Mouse (Mus musculus): ENCODE measurements around the gene A930004D18Rik.

The A930004D18Rik gene

DNA sequence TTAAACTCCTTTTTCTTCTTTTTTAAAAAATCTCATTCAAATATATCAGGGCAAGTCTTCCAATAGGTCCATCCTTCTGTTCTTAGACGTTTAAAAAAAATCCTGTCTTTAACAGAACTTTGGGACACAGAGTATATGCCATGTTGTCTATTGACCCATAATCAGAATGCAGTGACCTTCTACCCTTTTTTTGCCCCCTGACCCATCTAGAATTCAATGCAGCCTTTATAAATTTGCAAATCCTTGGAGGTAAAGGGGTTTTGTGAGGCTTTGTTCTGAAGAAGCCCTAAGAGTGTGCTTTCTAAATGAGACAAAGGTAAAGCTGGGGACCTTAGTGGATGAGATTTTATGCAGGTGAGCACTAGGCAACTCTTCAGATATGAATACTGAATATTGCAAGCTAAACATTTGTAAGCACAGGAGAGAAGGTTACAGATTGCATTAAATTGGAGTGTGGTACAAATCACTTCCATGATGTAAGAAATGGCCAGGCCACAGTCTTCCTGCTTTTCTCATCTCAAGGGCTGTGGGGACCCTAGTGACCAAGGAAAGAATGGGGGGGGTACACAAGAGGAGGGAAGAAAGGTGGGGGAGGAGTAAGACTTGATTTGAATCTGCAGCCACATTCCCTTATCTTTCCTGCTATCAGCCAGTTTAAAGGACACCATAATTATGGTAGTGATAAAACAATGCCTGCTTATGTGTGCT is 15.9 kb upstream of the A930004D18Rik start:
- no peak for DNase-seq (ENCODE audit: low read depth, low spot score)

DNA sequence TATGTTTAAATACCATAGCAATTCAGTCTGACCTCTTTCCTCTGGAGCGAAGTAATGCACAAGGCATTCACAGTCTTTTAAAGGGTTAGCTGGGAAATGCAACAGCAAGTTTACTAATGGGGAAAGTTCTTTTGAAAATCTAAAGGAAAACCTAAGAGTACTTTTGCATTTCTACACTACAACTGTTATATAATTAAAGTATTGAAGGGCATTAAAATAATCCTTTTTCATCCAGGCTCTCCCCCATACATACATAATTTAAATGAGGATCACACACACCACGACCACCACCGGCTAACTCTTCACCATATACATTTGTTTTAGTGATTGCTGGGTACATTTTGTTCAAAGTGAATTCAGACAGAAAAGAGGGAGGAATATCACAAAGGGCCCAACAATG is 15.0 kb upstream of the A930004D18Rik start:
- no peak for DNase-seq (ENCODE audit: low read depth, low spot score)

DNA sequence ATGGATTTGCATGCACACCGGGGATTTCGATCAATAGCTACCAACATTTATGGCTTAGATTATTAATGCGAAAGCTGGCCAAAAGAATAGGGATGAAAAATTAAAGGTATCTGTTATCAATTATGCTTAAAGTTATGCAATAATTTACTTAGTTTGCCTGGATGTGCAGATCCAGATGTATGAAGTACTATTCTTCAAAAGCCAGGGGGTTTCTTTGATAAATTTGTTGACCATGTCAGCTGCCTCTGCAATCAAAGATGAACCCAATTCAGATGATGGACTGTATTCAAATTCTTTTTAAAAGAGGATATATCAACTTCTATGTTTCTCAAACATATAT is 14.3 kb upstream of the A930004D18Rik start:
- DNase-seq (ENCODE audit: low read depth, low spot score), result no peak

DNA sequence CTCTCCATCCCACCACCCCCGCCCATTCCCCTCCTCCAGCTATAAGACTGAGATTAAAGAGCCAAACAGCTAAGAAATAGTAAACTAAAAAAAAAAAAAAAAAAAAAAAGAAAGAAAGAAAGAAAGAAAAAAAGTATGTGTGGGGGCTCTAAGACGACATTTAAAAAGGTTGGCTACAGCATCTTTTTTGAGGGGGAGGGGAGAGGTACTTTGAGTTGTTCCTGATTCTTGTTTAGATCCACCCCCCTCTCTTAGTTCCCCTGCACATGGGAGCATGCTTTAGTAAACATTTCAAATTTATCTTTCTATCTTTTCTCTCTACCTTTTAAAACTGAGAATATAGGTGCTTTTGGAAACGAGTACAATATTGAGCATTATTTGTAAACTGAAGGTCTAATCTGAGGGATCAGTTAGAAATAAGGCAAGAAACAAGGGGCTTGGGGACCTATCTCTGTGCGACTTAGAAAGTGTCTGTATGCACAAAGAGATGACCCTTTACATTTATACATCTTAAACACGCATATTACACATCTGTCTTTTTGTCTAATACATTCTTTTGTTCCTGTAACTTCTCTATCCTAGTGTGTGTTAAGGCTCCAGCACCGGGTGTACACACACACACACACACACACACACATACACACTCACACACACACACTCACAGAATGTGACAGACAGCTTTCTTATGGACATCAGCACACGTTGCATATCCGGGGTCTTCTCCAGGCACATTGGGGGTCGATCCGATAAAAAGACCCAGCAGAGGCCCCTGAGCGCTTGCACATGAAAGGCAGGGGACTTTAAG is 13.7 kb upstream of the A930004D18Rik start:
- DNase-seq (ENCODE audit: low read depth, low spot score), result no peak

DNA sequence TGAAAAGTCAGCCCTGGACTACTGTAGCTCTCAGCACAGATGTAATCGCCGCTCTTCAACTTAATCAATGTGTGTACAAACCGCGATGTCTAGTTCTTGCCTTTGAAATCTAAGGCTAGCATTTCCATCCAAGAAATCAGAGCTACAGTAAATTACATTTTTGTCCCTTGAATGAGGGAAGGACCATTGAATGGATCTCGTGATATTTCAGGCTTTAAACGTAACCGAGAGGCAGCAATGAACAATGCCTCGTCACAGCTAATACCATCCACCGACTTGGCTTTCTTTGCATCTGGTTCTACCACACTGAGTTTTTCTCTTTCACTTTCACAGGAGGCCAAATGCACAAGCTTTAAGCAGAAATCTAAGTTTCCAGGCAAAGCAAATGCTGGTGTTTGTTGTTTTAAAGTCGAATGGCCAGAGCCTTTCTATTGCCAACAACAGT is 13.0 kb upstream of the A930004D18Rik start:
- DNase-seq (ENCODE audit: low read depth, low spot score), result no peak

DNA sequence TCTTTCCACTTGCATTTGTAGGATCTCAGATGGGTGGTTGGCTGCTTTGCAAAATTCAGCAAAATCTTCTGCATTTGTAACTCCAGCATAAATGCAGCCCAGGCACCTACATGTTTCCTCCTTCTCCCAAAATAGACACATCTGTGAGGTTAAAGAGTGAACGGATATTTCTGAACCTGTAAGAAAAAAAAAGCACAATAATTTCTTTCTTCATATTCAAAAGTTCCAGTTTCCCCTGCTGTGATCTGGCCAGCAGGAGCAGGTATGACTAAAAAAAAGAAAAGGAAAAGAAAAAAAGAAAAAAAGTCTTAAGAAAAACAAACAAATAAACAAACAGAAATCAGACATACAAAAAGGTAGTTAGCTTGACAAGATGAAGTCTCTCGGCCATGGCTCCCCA is 12.5 kb upstream of the A930004D18Rik start:
- DNase-seq (ENCODE audit: low read depth, low spot score), result no peak

DNA sequence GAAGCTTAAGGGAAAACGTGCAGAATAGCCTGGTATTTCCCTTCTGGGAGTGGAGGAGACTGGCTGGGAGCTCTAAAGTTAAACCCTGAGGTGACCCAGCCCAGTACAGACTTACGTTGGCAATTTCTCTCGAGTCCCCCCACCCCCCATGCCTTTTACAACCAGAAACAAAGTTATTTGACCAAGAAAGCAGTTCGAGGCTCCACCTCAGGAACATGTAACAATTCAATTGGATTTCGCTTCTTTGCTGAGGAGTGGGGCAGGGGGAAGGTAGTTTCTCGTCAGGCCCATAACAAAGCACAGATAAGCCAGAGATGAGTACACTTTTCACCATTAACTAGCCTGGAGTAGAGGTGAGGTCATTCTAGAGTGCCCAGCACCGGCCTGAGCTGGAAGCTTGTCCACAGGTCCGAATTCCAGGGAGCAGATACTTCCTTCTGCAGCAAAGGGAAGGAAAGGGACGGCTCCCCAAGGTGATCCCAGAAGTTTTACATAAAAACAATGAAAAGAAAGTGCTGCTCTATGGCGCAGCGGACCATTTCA is 11.8 kb upstream of the A930004D18Rik start:
- no peak for DNase-seq (ENCODE audit: low read depth, low spot score)

DNA sequence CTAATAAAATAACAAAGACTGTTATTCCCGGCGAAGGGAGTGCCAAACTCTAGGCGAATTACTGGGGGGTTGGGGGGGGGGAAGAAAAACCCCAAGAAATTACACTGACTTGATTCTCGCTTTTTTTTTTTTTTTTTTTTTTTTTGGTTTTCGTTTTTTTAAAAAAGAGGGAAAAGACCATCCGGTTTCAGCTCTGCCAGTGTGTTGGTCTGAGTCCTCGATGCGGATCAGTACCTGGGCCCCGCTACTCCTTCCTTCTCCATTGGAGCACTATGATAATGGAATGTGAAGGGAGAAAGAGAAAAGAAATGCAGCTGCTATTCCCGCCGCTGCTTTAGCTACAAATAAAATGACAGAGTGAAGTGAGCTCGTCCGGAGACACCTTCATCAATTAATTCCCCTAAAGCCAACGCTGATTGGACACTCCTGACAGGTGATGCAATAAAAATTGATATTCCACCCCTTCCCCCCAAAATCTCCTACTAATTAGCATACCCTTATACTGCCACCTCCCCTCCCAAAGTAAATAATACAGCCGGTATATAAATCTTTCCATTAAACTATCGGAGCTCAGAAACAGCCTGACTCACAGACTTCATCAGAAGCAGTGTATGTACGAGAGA is 11.0 kb upstream of the A930004D18Rik start, which contains the start of gene Skida1:
Gene Skida1 (minus strand): TSS at position 599 of the 623 bp plus-strand sequence.
- DNase-seq (ENCODE audit: low read depth, low spot score), result no peak

DNA sequence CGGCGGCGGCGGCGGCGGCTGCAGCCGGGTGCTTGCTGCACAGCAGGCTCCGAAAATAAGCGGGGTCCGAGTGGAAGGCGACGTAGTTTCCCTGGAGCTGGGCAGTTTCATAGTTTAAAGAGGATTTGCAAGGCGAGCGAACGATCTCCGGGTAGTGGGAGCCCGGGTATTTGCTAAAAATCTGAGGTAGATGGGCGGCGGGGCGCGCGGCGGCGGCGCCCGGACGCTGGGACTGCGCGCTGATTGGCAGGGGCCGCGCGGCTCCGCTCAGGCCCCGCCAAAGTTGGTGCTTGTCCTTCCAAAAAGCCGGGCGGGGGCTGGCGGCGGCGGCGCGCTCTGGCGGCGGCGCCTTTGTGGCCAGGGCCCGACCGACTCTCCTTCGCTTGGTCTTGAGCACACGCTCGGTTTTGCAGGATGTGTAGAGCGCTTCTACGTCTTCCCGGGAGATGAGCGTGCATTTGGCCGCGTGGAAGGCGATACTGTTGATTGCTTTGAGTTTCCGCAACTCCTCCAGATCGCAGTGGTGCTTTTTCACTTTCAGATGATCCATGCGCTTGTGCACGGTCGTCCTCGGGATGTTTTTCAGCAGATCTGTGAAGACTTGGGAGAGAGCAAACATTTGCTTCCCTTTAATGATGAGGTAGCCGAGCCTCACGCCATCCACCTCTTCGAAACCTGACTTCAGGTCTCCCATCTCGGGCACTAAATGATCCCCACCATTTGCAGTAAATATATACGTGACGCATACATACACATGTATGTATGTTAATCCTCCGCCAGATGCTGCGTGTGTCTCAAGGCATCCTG is 10.3 kb upstream of the A930004D18Rik start:
- no peak for DNase-seq (ENCODE audit: low read depth, low spot score)

DNA sequence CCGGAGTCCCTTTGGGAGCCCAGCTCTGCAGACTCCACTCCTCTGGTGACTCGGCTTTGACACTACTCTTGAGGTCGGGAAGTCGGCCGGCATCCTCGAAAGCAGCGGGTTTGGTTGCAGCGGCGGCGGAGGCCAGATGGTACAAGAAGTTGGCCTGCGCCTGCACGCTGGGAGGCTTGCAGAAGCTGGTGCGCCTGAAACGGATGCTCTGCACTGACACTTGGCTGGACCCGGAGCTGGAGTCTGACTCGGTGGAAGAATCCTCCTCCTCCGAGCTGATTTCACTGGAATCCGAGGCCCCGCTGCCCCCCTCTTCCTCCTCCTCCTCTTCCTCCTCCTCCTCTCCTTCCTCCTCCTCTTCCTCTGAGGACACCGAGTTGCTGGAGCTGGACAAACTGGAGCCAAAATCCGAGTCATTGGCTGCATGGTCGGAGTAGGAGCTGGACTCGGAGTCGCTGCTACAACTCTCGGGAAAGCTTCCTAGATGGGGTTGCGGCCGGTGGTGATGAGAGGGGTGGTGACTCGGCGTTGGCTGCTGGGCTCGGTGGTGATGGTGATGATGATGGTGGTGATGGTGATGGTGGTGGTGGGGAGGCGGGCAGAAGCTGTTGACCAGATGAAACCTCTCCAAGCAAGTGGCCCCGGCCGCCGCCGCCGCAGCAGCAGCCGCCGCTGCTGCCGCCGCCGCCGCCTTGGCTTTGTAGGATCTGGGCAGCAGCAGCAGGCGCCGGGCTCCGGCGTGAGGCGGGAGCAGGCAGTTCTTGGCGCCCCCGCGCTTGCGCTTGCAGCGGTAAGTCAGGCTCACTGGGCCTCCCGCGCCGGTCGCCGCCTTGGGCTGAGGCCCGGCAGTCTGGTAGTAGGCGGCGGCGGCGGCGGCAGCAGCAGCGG is 9.5 kb upstream of the A930004D18Rik start:
- DNase-seq (ENCODE audit: low read depth, low spot score), result no peak

DNA sequence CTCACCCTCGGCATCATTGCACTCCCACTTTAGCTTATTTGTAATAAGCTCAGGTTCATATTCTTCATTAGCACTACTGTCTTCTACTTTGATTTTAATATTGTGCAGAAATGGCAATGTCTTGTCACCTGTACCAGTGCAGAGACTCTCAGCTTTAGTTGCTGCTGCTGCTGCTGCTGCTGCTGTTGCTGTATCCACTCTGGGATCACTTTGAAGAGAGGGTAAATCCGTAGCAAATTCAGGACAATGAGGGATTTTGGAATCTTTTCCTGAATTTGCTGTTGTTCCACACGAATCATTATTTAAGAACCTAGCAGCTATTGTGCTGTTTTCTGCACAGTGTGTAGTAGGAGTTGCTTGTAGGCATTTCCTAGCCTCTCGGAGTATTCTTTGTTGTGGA is 8.6 kb upstream of the A930004D18Rik start:
- DNase-seq (ENCODE audit: low read depth, low spot score), result no peak

DNA sequence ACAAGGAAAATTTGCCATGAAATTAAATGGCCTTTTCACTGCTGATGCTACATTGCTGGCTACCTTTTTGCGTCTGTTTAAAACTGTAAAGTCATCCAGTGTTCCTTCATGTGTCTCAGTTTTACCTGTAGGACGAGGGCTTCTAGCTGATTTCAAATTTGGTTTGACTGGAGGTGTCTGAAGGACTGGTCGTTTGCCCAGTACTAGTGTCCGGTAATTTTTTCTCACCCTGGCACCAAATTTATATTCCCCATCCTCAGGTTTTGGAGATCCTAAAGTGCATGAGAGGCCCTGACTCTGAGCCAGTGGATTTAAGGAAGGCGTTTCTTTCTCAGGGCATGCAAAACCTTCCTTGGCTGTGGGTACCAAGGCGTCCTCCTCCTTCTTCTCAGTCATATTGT is 8.2 kb upstream of the A930004D18Rik start:
- DNase-seq (ENCODE audit: low read depth, low spot score), result no peak

DNA sequence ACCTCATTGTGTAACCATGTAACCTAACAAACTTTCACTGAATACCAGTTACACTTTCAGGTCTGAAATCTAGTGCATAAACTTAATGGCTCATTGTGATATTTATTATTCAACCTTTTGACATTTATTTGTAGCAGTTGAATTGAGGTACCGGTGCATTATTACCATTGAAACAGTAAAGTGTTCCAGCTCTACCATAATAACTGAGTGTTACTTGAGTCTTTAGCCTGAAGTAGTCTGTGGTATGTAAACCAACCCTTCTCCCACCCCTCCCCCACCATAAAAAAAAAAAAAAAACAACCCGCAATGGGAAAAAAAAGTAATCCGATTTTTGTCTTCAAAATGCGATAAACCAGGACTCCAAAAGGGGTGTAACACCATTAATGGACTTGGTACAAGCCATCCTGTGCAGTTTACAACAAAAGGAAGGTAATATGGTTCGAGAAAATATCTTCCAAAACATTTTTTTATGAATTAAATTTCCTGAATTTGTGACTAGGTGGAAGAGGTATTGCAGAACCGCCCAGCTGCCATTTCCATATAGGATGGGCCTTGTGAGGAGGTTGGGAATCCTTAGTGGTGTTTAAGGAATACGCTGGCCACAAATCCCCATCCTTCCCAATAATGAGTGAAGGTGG is 7.7 kb upstream of the A930004D18Rik start:
- no peak for DNase-seq (ENCODE audit: low read depth, low spot score)

DNA sequence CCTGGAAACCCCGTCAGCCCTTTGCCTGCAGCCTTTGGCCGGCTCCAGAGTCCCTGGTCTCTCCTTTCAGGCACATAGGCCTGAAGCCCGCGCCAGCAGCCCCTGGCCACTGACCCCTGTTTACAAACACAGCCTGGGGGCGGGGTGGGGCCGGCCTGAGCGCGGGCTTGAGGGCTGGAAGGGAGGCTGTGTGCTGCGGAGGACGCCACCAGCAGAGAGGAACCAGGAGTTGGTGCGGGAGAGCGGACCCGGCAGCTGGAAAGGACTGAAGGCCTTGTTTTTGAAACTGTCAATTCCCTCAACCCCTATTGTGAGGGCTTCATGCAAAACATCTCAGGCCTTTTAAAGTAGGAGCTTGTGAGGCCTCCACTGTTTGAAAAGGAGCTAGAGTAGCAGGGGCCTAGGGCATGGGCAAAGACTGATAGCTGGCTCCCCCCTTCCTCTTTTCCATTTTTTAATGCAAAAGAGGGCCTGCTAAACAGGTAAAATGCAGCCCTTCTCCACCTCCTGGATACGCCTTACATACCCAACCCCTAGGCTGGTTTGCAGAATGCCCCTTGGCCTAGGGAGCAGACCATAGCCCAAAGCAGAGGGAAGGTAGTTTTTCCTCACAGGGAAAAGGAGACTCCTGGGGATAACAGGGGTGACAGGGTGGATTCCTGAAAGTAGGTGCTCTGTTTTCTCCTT is 3.8 kb upstream of the A930004D18Rik start:
- DNase-seq (ENCODE audit: low read depth, low spot score), result no peak

DNA sequence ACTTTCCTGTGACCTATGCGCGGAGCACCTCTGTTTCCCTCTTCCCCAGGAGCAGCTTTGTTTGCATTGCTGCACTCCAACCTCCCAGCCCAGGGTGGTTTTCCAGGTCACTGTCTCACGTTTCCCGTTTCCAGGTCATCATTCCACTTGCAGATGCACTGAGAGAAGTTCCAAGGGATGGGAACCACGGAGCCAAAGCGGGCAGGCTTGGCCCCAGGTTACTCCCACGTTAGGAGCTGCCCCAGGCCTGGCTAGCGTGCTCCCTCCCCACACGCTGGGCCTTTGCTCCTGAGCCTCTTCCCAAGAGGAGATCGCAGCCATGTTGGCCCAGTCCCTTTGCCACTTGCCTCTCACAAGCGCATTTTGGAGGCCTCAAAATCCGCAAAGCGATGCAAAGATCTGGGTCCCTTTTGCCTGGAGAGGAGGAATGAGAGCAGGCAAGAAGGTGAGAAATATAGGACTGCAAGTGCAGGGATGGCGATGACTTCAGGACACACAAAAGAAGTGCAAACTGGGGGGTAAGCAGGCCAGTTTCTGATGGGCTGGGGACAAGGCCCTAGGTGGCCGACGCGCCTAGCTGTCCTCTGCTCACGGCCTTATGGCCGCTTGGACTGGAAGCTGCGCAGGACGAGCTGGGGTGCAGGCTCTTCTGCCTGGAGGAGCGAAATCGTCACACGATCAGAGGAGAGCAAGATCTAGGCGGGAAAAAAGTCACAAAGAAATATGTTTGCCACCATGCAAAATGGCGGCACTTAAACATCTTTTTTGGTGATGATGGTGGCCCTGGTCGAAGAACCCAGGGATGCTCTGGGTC is 3.0 kb upstream of the A930004D18Rik start:
- DNase-seq (ENCODE audit: low read depth, low spot score), result no peak

DNA sequence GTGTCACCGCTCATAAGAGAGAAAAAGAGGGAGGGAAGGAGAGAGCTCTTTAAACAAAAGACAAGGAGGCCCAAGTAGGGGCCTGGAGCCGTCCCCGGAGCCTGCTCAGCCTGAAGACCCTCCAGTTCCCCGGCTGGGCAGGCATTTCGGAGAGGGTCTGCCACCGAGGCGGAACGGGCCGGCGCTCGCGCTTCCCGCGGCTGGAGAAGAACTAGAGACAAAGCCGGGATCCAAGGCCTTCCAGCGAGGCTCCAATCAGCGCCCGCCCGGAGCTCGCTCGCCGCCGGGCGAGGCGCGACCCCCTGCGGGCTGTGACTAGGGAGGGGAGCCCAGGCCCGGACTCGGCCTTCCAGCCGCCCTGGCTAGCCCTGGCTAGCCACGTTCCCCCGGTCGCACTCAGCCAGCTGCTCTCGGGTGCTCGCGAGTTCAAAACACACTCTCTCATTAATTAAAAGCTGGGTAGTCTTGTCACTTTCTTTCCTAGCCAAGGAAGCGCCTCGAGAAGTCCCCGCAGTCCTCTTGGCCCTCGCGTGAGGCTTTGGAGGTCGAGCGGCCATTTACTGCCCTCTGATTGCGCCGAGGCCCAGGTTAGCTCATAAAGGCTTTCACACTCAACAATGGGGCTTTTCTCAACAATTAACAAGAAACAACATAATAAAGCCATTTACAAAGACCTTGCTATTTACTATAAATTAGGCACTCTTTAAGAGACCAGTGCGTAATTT is 2.2 kb upstream of the A930004D18Rik start:
- no peak for DNase-seq (ENCODE audit: low read depth, low spot score)

DNA sequence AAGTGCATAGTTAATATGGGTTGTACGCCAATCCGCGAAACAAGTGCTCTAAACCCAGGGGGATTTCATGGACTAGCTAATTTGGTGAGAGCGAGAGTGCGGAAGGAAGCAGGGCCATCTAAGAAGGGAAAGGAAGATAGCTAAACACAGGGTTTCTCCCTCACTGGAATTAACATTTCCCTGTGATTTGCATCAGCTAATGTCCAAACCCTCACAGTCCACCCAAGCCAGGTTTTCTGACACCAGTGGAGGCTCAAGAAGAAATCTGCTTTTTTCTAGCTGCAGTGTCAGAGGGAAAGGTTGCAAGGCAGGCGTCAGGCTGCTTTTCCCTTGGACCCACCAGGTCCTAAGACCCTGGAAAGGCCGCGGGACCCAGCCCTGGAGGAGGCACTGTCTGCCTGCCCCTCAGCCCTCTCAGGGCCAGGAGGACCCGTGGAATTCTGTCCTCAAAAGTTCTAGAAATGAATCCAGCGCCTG is 1.4 kb upstream of the A930004D18Rik start:
- DNase-seq (ENCODE audit: low read depth, low spot score), result no peak
